Mouse (Mus musculus) liver, embryonic 14.5 days (tissue): ENCODE measurements around the gene Fads3.

Experiments used
- CTCF ChIP-seq: IDR thresholded peaks from 2 replicates; pipeline ENCODE4 v1.5.1; 2016; ENCODE audit warnings: antibody characterized with exemption, low read depth, control low read depth
- EP300 ChIP-seq: IDR thresholded peaks from 2 replicates; pipeline ENCODE4 v1.6.1; 2016; ENCODE audit warnings: antibody characterized with exemption, low read depth

DNA sequence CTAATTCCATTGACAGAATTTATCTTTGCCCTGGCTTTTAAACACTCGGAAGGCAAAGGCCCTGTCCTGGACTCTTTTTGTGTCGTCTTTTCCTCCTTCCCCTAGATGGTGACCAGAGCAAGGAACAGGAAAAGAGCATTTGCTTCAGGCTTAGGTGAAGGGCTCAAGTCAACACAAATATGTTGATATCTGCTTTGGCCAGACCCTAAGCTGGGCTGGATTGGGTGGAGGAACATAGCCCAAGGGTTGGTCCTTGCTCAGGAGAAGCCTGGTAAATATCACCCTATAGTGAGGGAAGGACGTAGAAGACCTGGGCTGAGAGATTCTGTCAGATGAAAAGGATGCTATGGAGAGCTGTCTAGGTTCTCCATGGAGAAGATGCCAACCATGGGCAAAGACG is 25.2 kb upstream of the Fads3 start:
- peak; percentile 56; the same call in 1 of the 2 replicates for TF ChIP-seq EP300
- no peak for TF ChIP-seq CTCF
